Mouse (Mus musculus) C3H10T1/2 (cell line): ENCODE results near the gene Lexm. TPM values are rescaled to one million over a fixed set of nuclear protein-coding genes. Genes with fewer than 3 reads are reported as not detected.

Experiments
- polyA plus RNA-seq, 2 experiments: library from polyadenylated mRNA; unstranded; fragments of >200 nt; fragmentation: generic; extraction: Trizol; gene quantifications; one replicate each; pipeline ENCODE4 v1.2.1; 2012; ENCODE audit warnings: missing spikeins in 2 of 2

Gene Lexm
- not detected for polyA plus RNA-seq

GRCm38 (mm10) chr4:106617056-106617455 is at the start of gene Lexm:
Lexm (minus strand) TSS chr4:106617241.

DNA sequence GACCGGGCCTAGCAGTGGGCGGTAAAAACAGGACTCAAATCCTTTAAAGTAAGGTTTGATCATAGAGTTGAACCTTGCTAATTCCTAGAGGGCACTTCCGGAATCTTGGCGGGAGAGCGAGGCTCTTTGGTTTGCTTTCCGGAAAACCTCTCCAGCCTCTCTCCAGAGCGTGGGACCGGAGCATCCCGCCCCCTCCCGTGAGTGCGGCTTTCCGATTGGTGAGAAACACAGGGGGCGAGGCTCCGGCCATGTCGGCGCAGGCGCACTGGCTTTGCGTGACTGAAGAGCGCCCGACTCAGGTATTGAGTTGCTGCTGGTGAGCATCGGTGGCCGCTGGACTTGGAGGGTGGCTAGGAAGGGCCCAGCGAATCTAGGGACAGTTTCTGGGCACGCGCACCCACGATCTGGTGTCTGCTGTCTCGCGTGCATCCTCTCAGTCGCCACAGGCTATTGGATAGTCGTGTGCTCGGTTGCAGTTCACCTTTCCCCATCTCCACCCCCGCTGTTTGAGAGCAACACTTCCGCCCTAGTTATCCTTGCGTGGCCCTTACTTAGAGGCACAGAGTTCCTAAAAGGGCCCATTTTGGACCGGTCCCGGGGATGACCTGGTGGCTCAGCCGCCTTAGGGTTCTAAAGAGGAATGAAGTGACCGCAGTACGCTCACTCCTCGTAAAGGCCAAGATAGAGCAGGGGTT is 33.9 kb upstream of the Lexm start, which contains the start of gene Pars2:
Gene Pars2 (plus strand): TSS at position 237 of the 695 bp plus-strand sequence.

DNA sequence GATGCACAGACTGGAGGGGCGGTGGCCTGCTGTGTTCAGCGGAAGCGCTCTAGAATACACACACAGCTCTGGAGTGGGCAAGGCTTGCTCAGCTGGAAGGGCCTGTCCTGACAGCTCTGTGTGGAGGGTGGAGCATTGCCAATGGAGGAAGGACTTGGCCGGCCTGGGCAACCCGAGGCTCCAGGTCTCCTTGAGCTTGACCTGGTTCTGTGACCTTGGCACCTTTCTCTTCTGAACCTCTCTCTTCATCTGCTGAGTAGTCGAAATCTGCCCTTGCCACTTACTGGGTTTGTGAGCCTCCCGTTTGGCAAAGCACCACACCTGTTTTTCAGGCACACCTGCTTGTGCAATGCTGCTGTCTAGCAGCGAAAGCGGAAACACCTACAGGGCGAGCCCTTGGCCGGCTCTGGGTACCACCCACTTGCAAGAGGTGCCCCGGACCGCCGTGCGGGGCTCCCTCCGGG is 5.0 kb upstream of the Lexm start, which contains the start of gene Ttc22:
Gene Ttc22 (plus strand): TSS at position 403 of the 464 bp plus-strand sequence.

DNA sequence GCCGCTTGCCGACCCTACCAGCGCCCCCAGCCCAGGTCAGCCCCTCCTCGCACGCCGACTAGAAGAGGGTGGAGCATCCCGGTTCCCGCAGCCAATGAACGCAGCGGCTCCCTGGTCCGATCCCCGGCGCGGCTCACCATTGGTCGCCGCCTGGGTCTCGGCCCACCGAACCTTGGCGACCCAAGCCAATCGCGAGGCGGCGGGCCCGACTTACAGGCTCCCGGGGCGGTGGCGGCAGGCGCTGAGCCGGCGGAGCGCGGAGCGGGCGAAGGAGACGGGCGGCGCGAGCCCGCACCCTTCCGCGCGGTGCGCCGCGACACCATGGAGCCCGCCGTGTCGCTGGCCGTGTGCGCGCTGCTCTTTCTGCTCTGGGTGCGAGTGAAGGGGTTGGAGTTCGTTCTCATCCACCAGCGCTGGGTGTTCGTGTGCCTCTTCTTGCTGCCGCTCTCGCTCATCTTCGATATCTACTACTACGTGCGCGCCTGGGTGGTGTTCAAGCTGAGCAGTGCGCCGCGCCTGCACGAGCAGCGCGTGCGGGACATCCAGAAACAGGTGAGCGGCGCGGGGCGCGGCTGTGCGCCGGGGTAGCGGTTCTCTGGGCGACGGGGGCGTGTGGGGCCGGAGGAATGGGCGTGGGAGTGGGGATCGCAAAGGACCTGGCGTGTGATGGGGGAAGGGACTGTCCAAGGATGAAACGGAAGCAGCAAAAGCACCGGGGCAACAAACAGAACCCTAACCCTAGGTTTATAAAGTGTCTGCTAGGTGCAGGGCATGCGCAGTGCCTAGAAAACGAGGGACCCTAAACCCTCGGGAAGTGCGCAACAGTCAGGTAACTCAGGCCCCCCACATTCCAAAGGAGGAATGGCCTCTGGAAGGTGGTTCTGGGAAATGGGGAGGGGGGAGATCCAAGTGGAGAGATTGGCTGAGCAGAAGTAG is 55.9 kb downstream of the Lexm start, which contains the start of gene Dhcr24:
Gene Dhcr24 (plus strand): TSS at position 193 of the 936 bp plus-strand sequence.

Other genes with a start within 250 kb of the Lexm start
- gene Pcsk9, start 152.9 kb downstream of the Lexm start, polyA plus RNA-seq, result under 1 TPM; 0.05 to 0.08 TPM
- not detected for gene Bsnd, start 125.0 kb downstream of the Lexm start, polyA plus RNA-seq
- gene Dhcr24, start 56.2 kb downstream of the Lexm start, polyA plus RNA-seq, result 10 to 100 TPM; 43.8 to 48.9 TPM
- gene Ttc22, start 5.2 kb upstream of the Lexm start, polyA plus RNA-seq, result 1 to 10 TPM in 1 of 2 experiments, not detected in 1; 1.2 TPM
- 1 to 10 TPM; 5.6 to 6.6 TPM for gene Pars2, start 33.8 kb upstream of the Lexm start, polyA plus RNA-seq
- 10 to 100 TPM in 1 of 2 experiments, 1 to 10 TPM in 1; 7.8 to 25.4 TPM for gene Ttc4, start 61.7 kb upstream of the Lexm start, polyA plus RNA-seq
- not detected for gene Mroh7, start 113.7 kb upstream of the Lexm start, polyA plus RNA-seq
- gene Fam151a, start 116.6 kb upstream of the Lexm start, polyA plus RNA-seq, result under 1 TPM in 1 of 2 experiments, not detected in 1; 0.04 TPM
- gene Acot11, start 187.8 kb upstream of the Lexm start, polyA plus RNA-seq, result under 1 TPM; 0.25 to 0.94 TPM